Mouse (Mus musculus) heart, embryonic 15.5 days (tissue): ENCODE results near the gene Syne1. TPM values are rescaled to one million over a fixed set of nuclear protein-coding genes. Genes with fewer than 3 reads are reported as not detected.

Experiments used
- ATAC-seq: fragments of 200-750 bp; cut with Nextera tagmentation; replicated peaks from 2 replicates; pipeline ENCODE4 v1.8.0; 2017; ENCODE audit warnings: low read depth, moderate TSS enrichment; ENCODE audit not compliant: insufficient number of reproducible peaks, insufficient read depth, low FRiP score
- H3K27ac ChIP-seq: fragments of 300-500 bp; sonication (generic); 2 replicates; pipeline ENCODE4 v1.5.1; 2015; ENCODE audit warnings: mild to moderate bottlenecking, inconsistent platforms
- H3K27me3 ChIP-seq: fragments of 300-500 bp; sonication (generic); 2 replicates; pipeline ENCODE4 v1.6.1; 2015; ENCODE audit warnings: inconsistent platforms
- H3K36me3 ChIP-seq: fragments of 300-500 bp; sonication (generic); 2 replicates; pipeline ENCODE4 v1.6.1; 2015; ENCODE audit warnings: mild to moderate bottlenecking, inconsistent platforms
- H3K4me1 ChIP-seq: fragments of 300-500 bp; sonication (generic); replicated peaks from 2 replicates; pipeline ENCODE4 v1.6.1; 2015; ENCODE audit warnings: inconsistent platforms
- H3K4me2 ChIP-seq: fragments of 300-500 bp; sonication (generic); 2 replicates; pipeline ENCODE4 v1.6.1; 2015; ENCODE audit warnings: inconsistent platforms, mild to moderate bottlenecking, moderate library complexity
- H3K4me3 ChIP-seq: fragments of 300-500 bp; sonication (generic); 2 replicates; pipeline ENCODE4 v1.5.1; 2015; ENCODE audit warnings: mild to moderate bottlenecking, inconsistent platforms
- H3K9ac ChIP-seq: fragments of 300-500 bp; sonication (generic); 2 replicates; pipeline ENCODE4 v1.6.1; 2015; ENCODE audit warnings: mild to moderate bottlenecking, inconsistent platforms
- H3K9me3 ChIP-seq: fragments of 300-500 bp; sonication (generic); replicated peaks from 2 replicates; pipeline ENCODE4 v1.6.1; 2016; ENCODE audit warnings: inconsistent platforms
- WGBS: fragments of 180-500 bp; shearing (Covaris S2); methylation state at CpG from one replicate; pipeline ENCODE4 v1.1.7; 2015; ENCODE audit warnings: mixed read lengths; 5-methylcytosine and 5-hydroxymethylcytosine counted together
- polyA plus RNA-seq: library from polyadenylated mRNA; unstranded; fragments of >200 nt; fragmentation: Nextera tagmentation; extraction: Ambion mirVana; gene quantifications from 2 replicates; pipeline ENCODE4 v1.2.1, GENCODE M21; 2015

Gene Syne1
- polyA plus RNA-seq, 1 experiment from 2014 or later = 23.2 TPM

DNA sequence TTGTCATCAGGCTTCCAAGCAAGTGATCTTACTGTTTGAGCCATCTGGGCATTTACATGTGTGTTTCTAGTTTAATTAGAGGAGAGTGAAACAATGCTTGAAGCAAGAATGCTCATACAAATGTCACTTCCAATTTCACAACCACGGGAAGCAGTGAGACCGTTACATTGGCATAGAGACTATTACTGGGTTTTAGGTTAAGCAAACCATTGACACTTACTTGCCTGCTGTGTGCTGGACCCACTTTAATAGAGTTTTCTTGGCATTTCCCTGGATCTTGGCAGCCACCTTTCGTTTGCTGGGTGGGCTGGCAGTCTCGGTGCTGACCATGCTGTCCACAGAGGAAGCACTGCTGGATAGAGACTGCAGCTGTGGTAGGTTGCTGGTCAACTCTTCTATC, 127.3 kb downstream of the Syne1 start:
- no peak overlapping the region for H3K27ac ChIP-seq
- 78% methylated on average over 4 of the region's 4 CpGs for whole genome bisulfite sequencing

DNA sequence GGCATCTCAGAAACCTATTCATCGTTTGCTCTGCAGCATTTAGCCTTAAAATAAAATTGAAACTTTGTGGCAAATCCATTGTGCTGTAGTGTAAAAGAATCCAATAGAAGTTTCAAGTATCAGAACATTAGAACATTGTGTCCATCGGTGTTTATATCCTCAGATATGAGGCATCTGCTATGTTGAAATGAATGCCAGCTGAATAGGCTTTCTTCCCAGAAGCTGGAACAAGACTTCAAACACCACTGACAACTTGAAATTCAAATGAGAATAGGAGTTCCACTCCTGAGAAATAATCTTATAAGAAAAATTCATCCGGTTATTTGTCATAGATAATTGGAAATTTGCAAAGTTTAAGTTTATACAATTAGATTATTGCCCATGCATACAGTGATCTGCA, 135.6 kb downstream of the Syne1 start:
- Histone ChIP-seq H3K9me3 (no peaks in the 10 kb centered on the region), H3K4me3 (no peak overlapping the region), H3K27me3 (no peaks in the 10 kb centered on the region), H3K27ac (no peak overlapping the region), H3K4me1 (no peaks in the 10 kb centered on the region), H3K4me2 (no peak overlapping the region), H3K36me3 (no peaks in the 10 kb centered on the region), H3K9ac (no peak overlapping the region)
- WGBS = 80% methylated on average over 3 of the region's 3 CpGs
- ATAC-seq = no peak

More for the DNA sequence above, 127.3 kb downstream of the Syne1 start:
- H3K4me1 ChIP-seq = no peaks in the 10 kb centered on the region
- no peak overlapping the region for H3K9ac ChIP-seq
- H3K9me3 ChIP-seq = no peaks in the 10 kb centered on the region
- H3K4me3 ChIP-seq = no peak overlapping the region
- no peak for ATAC-seq
- H3K4me2 ChIP-seq = no peak overlapping the region
- H3K36me3 ChIP-seq = no peaks in the 10 kb centered on the region
- no peaks in the 10 kb centered on the region for H3K27me3 ChIP-seq

DNA sequence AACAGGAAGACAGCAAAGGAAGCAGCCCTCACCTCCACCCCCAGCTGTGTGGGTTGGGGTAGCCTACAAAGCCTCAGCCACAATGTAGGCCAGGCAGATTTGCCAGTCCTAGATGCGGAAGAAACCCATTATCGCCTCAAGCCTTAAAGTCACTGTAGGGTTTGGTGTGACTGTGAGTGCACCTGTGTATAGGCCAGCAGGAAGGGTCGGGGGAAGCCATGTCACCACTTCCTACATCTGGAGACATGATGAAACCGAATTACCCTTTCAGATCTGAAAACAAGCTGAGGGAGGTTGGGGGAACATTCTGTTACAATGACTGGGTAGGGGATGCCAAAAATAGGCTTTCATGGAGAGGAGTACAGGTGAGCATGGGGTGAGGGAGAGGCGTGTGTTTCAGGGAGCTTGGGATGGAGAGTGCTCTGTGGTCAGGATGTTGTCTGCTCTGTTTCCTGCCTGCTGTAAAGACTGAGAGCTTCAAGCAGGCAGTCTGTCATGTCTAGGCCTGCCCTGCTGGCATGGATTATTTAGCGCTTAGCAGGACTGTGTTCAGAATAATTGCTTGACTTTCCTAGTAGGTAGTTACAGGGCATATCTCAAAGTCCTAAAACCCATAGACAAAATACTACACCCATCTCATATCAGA, 167.0 kb downstream of the Syne1 start:
- Histone ChIP-seq H3K27ac (no peak overlapping the region), H3K36me3 (no peaks in the 10 kb centered on the region), H3K9ac (no peak overlapping the region), H3K27me3 (no peaks in the 10 kb centered on the region), H3K4me3 (no peak overlapping the region), H3K9me3 (no peaks in the 10 kb centered on the region), H3K4me1 (no peaks in the 10 kb centered on the region), H3K4me2 (no peak overlapping the region)
- no peak for ATAC-seq
- WGBS = 64% methylated on average over 6 of the region's 6 CpGs

DNA sequence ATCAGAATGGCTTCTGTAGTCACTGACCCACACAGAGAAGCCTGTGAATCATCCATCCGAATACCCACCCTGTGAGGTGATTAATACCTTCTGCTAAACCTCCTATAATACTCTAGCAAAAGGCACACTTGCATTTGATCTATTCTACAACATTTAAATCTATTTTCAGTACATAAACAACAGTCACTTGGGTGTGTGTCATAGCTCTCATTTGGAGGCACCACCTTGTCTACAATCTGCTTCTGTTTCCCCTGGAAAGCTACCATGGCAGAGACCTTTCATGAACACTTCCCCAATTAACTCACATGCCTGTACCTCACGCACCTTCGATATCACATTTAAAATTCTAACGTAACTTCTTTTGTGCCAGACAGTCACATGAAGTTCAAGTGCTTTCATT, 169.7 kb downstream of the Syne1 start:
- H3K9ac ChIP-seq = no peak overlapping the region
- no peak overlapping the region for H3K27ac ChIP-seq
- H3K36me3 ChIP-seq = no peaks in the 10 kb centered on the region
- no peak overlapping the region for H3K4me2 ChIP-seq
- H3K4me3 ChIP-seq = no peak overlapping the region
- H3K4me1 ChIP-seq = no peaks in the 10 kb centered on the region
- no peaks in the 10 kb centered on the region for H3K9me3 ChIP-seq
- no peak for ATAC-seq
- H3K27me3 ChIP-seq = no peaks in the 10 kb centered on the region
- WGBS = 78% methylated on average over 4 of the region's 4 CpGs

DNA sequence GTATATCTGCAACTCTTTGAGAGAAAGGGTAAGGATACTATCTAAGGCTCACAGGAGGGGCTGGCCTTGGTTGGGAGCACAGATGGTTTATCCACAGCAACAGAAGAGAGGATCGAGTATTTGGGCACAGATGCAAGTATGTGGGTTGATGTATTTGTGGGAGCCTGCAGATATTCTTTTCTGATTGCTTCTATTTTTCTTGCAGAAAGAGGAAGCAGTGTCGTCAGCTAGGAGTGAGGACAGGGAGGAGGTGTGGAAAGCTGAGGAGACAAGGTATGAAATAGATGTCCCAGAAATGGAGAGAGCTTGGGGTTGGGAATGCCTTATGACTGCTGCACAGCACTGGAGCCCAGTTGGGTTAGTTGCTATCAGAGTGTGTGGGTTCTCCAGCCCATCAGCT, 172.3 kb downstream of the Syne1 start:
- H3K36me3 ChIP-seq = no peaks in the 10 kb centered on the region
- ATAC-seq = no peak
- no peaks in the 10 kb centered on the region for H3K4me1 ChIP-seq
- no peaks in the 10 kb centered on the region for H3K27me3 ChIP-seq
- H3K9me3 ChIP-seq = no peaks in the 10 kb centered on the region
- WGBS = 58% methylated on average over 2 of the region's 2 CpGs
- H3K27ac ChIP-seq = no peak overlapping the region
- no peak overlapping the region for H3K4me2 ChIP-seq
- H3K4me3 ChIP-seq = no peak overlapping the region
- no peak overlapping the region for H3K9ac ChIP-seq

DNA sequence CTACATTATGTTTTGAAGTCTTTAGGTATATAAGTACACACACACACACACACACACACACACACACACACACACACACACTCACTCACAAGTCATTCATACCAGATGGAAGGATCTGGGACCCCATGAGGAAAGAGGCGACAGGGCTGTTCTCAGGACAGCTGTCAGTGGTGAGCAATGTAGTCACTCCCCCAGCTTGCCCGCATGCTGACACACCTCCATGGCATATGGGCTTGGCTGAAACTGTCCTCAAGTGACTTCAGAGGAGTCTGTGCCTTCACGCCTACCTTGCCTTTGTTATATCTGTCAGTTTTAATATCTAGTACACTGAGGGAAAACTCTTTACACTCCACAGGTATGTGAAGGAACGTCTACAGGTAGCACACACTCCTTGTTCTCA, 181.7 kb downstream of the Syne1 start:
- WGBS = 72% methylated on average over 4 of the region's 4 CpGs
- no peak overlapping the region for H3K4me3 ChIP-seq
- no peak for ATAC-seq

DNA sequence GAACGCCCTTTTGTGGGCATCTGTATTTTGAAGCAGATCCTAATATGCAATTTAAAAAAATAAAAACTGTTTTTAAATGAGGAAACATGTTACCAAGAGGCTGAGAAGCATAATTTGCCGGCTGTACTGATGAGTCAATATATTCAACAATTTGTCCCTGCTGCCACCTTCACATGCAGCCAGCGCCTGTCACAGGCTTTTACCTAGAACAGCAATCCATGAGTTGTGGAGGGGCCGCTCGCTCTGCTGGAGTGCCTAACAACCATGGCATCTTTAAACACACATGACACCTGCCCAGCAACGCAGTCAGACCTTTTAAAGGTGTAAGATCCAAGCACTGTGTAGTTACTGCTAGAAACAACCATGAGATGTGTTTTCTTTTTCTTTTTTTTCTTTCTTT, 183.0 kb downstream of the Syne1 start:
- ATAC-seq = no peak
- WGBS = 81% methylated on average over 6 of the region's 6 CpGs
- Histone ChIP-seq H3K27me3 (no peaks in the 10 kb centered on the region), H3K27ac (no peak overlapping the region), H3K9me3 (no peaks in the 10 kb centered on the region), H3K36me3 (no peaks in the 10 kb centered on the region), H3K4me1 (no peaks in the 10 kb centered on the region), H3K4me3 (no peak overlapping the region), H3K9ac (no peak overlapping the region), H3K4me2 (no peak overlapping the region)

More for the DNA sequence above, 181.7 kb downstream of the Syne1 start:
- H3K9ac ChIP-seq = no peak overlapping the region
- no peaks in the 10 kb centered on the region for H3K27me3 ChIP-seq
- H3K9me3 ChIP-seq = no peaks in the 10 kb centered on the region
- no peaks in the 10 kb centered on the region for H3K4me1 ChIP-seq
- no peak overlapping the region for H3K4me2 ChIP-seq
- no peak overlapping the region for H3K27ac ChIP-seq
- no peaks in the 10 kb centered on the region for H3K36me3 ChIP-seq

DNA sequence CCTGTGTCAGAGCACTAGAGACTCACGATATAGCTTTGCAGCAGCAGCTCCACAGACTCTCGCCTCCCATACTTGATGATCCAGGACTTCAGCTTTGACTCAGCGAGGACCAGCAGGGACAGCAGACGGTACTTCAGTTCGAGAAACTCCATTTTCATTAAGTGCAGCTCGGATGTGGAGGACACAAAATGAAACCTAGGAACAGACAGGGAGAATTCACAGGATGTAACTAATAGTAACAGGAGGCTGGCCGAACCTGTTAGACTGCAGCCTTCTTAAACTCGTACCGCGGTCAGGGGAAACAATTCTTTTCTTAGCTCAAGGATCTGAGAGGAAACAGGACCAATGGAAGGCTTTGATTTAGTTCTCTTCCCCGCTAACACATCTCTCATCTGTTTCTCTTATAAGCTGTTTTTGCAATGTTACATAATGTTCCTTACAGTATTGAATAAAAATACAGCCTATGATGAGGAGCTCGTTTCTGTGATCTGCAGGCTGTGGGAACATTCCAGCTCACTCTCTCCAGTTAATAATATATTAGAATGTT, 183.7 kb downstream of the Syne1 start:
- Histone ChIP-seq H3K4me3 (no peak overlapping the region), H3K4me2 (0 out of 2 replicates have a peak overlapping the region, but pooled peaks have one; percentile 7), H3K9me3 (no peaks in the 10 kb centered on the region), H3K36me3 (no peaks in the 10 kb centered on the region), H3K27me3 (no peaks in the 10 kb centered on the region), H3K27ac (no peak overlapping the region), H3K4me1 (no peaks in the 10 kb centered on the region), H3K9ac (no peak overlapping the region)
- ATAC-seq = no peak
- WGBS = 54% methylated on average over 12 of the region's 12 CpGs

DNA sequence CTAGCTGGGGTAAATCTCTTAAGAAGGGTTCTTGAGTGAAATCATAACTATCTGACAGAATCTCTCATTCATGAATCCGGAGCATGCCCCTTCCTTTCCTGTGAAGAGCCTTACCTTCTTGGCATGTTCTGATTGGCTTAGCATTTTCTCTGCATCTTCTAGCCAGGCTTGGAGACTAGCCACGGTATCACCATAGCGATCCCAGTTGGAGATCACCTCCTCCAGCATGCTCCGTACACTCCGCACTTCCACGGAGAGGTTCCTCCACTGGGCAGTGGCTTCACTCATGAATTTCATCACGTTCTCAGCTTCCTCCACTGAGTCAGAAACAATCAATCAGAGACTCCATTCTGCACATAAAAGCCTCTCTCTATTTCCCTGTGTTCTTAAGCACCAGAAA, 190.7 kb downstream of the Syne1 start:
- H3K4me1 ChIP-seq = no peaks in the 10 kb centered on the region
- no peak for ATAC-seq
- H3K9me3 ChIP-seq = no peaks in the 10 kb centered on the region
- no peak overlapping the region for H3K4me2 ChIP-seq
- no peak overlapping the region for H3K4me3 ChIP-seq
- H3K9ac ChIP-seq = no peak overlapping the region
- no peaks in the 10 kb centered on the region for H3K27me3 ChIP-seq
- H3K36me3 ChIP-seq = no peaks in the 10 kb centered on the region
- H3K27ac ChIP-seq = no peak overlapping the region
- 56% methylated on average over 7 of the region's 7 CpGs for WGBS

DNA sequence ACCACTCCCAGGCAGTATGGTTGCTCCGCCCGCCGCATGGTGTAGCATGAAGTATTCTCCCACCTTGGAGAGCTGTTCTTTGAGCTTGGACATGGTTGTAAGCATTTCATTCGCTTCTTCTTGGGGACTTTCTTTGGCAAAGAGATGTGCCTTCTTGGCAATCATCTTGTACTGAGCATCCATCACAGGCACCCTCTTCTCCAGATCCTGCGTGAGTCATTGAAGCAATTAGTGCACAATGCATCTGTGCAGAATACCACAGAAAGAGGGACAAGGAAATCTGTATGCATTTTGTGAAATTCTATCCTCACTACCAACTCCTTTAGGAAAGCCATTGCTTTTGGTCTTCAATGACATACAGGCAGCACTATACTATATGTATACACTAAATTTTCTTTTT, 194.7 kb downstream of the Syne1 start:
- Histone ChIP-seq H3K9ac (no peak overlapping the region), H3K9me3 (no peaks in the 10 kb centered on the region), H3K4me2 (no peak overlapping the region), H3K4me1 (no peaks in the 10 kb centered on the region), H3K4me3 (no peak overlapping the region), H3K27ac (no peak overlapping the region), H3K36me3 (no peaks in the 10 kb centered on the region), H3K27me3 (no peaks in the 10 kb centered on the region)
- WGBS = 79% methylated on average over 5 of the region's 5 CpGs
- ATAC-seq = no peak

DNA sequence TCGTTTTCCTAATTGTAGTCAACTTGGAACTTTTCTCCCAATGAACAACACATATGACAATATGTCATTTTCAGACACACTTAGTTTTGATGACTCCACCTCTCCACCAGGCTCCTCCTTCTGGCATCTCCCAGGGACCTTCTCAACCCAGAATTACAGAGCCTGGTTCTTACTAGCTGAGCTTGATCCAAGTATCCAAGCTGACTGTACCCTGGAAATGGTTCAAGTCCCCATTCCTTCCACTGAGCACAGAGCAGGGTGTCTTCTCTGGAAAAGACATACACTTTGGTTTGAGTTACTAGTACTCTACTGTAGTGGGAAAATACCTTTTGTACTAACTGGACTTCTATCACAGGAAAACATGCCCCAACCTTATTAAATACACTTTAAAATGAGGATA, 197.9 kb downstream of the Syne1 start:
- 91% methylated on average over 1 of the region's 1 CpGs for WGBS
- H3K4me2 ChIP-seq = no peak overlapping the region
- no peak overlapping the region for H3K27ac ChIP-seq
- H3K4me1 ChIP-seq = no peaks in the 10 kb centered on the region
- no peaks in the 10 kb centered on the region for H3K9me3 ChIP-seq
- no peak overlapping the region for H3K9ac ChIP-seq
- H3K4me3 ChIP-seq = no peak overlapping the region
- no peaks in the 10 kb centered on the region for H3K27me3 ChIP-seq
- no peak for ATAC-seq
- H3K36me3 ChIP-seq = no peaks in the 10 kb centered on the region

DNA sequence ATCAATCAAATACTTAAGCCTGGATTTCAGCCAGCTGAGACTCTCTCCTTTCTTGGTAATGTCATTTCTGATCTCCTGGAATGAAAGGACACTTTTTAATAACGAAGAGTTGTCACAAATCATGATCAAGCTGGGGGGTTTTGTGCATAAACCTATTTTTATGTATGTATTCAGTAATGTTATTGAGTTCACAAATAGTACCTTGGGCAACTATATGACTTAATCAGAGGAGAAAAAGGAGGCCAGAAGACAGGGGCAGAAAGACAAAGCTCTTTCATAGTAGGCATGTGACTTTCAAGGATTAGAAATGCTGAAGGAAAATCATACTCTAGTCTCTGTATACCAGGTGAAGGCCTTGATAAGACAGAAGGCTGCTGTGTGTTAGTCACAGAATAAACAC, 204.4 kb downstream of the Syne1 start:
- ATAC-seq = no peak
- Histone ChIP-seq H3K4me1 (no peaks in the 10 kb centered on the region), H3K27ac (no peak overlapping the region), H3K4me2 (no peak overlapping the region), H3K27me3 (no peaks in the 10 kb centered on the region), H3K36me3 (no peaks in the 10 kb centered on the region), H3K9ac (no peak overlapping the region), H3K9me3 (no peaks in the 10 kb centered on the region), H3K4me3 (no peak overlapping the region)
- WGBS = 75% methylated on average over 1 of the region's 1 CpGs
